Mouse (Mus musculus) cortical plate, adult 2 months (tissue): ENCODE measurements around the gene Tet1. TPM values are rescaled to one million over a fixed set of nuclear protein-coding genes. Genes with fewer than 3 reads are reported as not detected.
A peak's percentile ranks its signal among the peaks of the same experiment; 100 is the strongest.

Experiments
- H3K27ac ChIP-seq: fragments of 200-500 bp; 2 replicates; pipeline ENCODE4 v1.5.1; 2012; ENCODE audit warnings: low read length, control low read depth, inconsistent platforms; ENCODE audit not compliant: insufficient read depth
- H3K4me1 ChIP-seq: fragments of 200-500 bp; 2 replicates; pipeline ENCODE4 v1.6.1; 2011; ENCODE audit warnings: low read length; ENCODE audit not compliant: control insufficient read depth, insufficient read depth
- H3K4me3 ChIP-seq: fragments of 200-500 bp; 2 replicates; pipeline ENCODE4 v1.5.1; 2011; ENCODE audit warnings: mild to moderate bottlenecking, low read length, control low read depth; ENCODE audit not compliant: insufficient read depth
- CTCF ChIP-seq: fragments of 200-500 bp; IDR thresholded peaks from 2 replicates; pipeline ENCODE4 v1.5.1; 2011; ENCODE audit warnings: mild to moderate bottlenecking, control low read depth, low read length; ENCODE audit not compliant: insufficient read depth; ENCODE audit errors: extremely low read depth
- POLR2A ChIP-seq: fragments of 200-500 bp; IDR thresholded peaks from 2 replicates; pipeline ENCODE4 v1.6.1; 2011; ENCODE audit warnings: mild to moderate bottlenecking, low read length, control low read depth; ENCODE audit not compliant: insufficient read depth; ENCODE audit errors: extremely low read depth
- polyA plus RNA-seq: library from polyadenylated mRNA; depleted of rRNA; stranded (reverse); fragments of >200 nt; gene quantifications from 2 replicates; pipeline ENCODE4 v1.2.3, GENCODE M21; 2012

Tet1 gene
- polyA plus RNA-seq, 1 experiment: 3.2 TPM

- no peak overlapping the region for H3K4me3 ChIP-seq
Measured at GRCm38 (mm10) chr10:62831546-62831945, 77.2 kb downstream of the Tet1 start.

GRCm38 (mm10) chr10:62824474-62824873 is 84.3 kb downstream of the Tet1 start:
- no peaks in the 10 kb centered on the region for H3K4me1 ChIP-seq
- no peak overlapping the region for H3K27ac ChIP-seq
- H3K4me3 ChIP-seq: no peak overlapping the region
- no peak for TF ChIP-seq POLR2A
- TF ChIP-seq CTCF: no peak

More at GRCm38 (mm10) chr10:62831546-62831945, 77.2 kb downstream of the Tet1 start:
- no peak for TF ChIP-seq CTCF
- TF ChIP-seq POLR2A: no peak
- H3K27ac ChIP-seq: no peak overlapping the region
- peaks cover 2% of the 10 kb centered on the region; the same call in 1 of the 2 replicates for H3K4me1 ChIP-seq

GRCm38 (mm10) chr10:62823431-62823830 is 85.4 kb downstream of the Tet1 start:
- H3K4me3 ChIP-seq: no peak overlapping the region
- TF ChIP-seq POLR2A: no peak
- no peak for TF ChIP-seq CTCF
- no peak overlapping the region for H3K27ac ChIP-seq
- no peaks in the 10 kb centered on the region for H3K4me1 ChIP-seq

GRCm38 (mm10) chr10:62810010-62810409 is 98.8 kb downstream of the Tet1 start:
- Histone ChIP-seq H3K27ac (no peak overlapping the region), H3K4me1 (no peaks in the 10 kb centered on the region), H3K4me3 (no peak overlapping the region)
- no peak for TF ChIP-seq CTCF

- H3K4me1 ChIP-seq: no peaks in the 10 kb centered on the region
- no peak overlapping the region for H3K27ac ChIP-seq
- TF ChIP-seq CTCF (no peak), POLR2A (no peak)
Measured at GRCm38 (mm10) chr10:62808766-62809165, 100.0 kb downstream of the Tet1 start.

GRCm38 (mm10) chr10:62808316-62808715 is 100.5 kb downstream of the Tet1 start:
- Histone ChIP-seq H3K4me1 (no peaks in the 10 kb centered on the region), H3K27ac (no peak overlapping the region), H3K4me3 (no peak overlapping the region)
- TF ChIP-seq CTCF (no peak), POLR2A (no peak)

More at GRCm38 (mm10) chr10:62808766-62809165, 100.0 kb downstream of the Tet1 start:
- H3K4me3 ChIP-seq: no peak overlapping the region

- no peak overlapping the region for H3K4me3 ChIP-seq
- TF ChIP-seq CTCF: peak; percentile 17; the same call in 1 of the 2 replicates
- TF ChIP-seq POLR2A: no peak
- H3K27ac ChIP-seq: no peak overlapping the region
- H3K4me1 ChIP-seq: no peaks in the 10 kb centered on the region
Measured at GRCm38 (mm10) chr10:62804106-62804505, 104.7 kb downstream of the Tet1 start.

- Histone ChIP-seq H3K4me1 (no peaks in the 10 kb centered on the region), H3K4me3 (no peak overlapping the region), H3K27ac (no peak overlapping the region)
- no peak for TF ChIP-seq CTCF
Measured at GRCm38 (mm10) chr10:62803296-62803695, 105.5 kb downstream of the Tet1 start.

GRCm38 (mm10) chr10:62794221-62794620 is 114.6 kb downstream of the Tet1 start:
- no peak overlapping the region for H3K27ac ChIP-seq
- H3K4me1 ChIP-seq: no peaks in the 10 kb centered on the region
- TF ChIP-seq POLR2A: no peak
- no peak for TF ChIP-seq CTCF
- no peak overlapping the region for H3K4me3 ChIP-seq

GRCm38 (mm10) chr10:62793091-62793453 is 115.7 kb downstream of the Tet1 start:
- peak overlapping the region; percentile 36 for H3K27ac ChIP-seq
- TF ChIP-seq CTCF (no peak), POLR2A (no peak)
- H3K4me1 ChIP-seq: no peaks in the 10 kb centered on the region
- H3K4me3 ChIP-seq: peak overlapping the region; percentile 53

- Histone ChIP-seq H3K27ac (peak within 1 kb of the TSS; percentile 36), H3K4me1 (no peaks in the 10 kb centered on the region), H3K4me3 (peak within 1 kb of the TSS; percentile 53)
- no peak for TF ChIP-seq CTCF
- peak; percentile 74; the same call in 1 of the 2 replicates for TF ChIP-seq POLR2A
Measured at GRCm38 (mm10) chr10:62792177-62793090, 116.4 kb downstream of the Tet1 start, which contains the start of gene Ccar1. Gene Ccar1, minus strand, starts transcription at chr10:62792286.
